Mouse (Mus musculus) midbrain, embryonic 11.5 days (tissue): ENCODE measurements around the gene Sepsecs. TPM values are rescaled to one million over a fixed set of nuclear protein-coding genes. Genes with fewer than 3 reads are reported as not detected.

Experiments
- ATAC-seq: fragments of 200-750 bp; cut with Nextera tagmentation; 2 replicates; pipeline ENCODE4 v1.8.0; 2017; ENCODE audit warnings: moderate TSS enrichment, moderate library complexity; ENCODE audit not compliant: low FRiP score
- DNase-seq: peaks from one replicate; pipeline ENCODE4 v3.0.0; 2015; ENCODE audit warnings: low spot score; ENCODE audit errors: missing footprints
- H3K27ac ChIP-seq: fragments of 300-500 bp; sonication (generic); 2 replicates; pipeline ENCODE4 v1.5.1; 2014; ENCODE audit warnings: low read depth, low read length
- H3K27me3 ChIP-seq: fragments of 300-500 bp; sonication (generic); 2 replicates; pipeline ENCODE4 v1.6.1; 2014; ENCODE audit warnings: mild to moderate bottlenecking, low read length, moderate library complexity, mixed read lengths; ENCODE audit not compliant: control insufficient read depth, insufficient read depth
- H3K36me3 ChIP-seq: fragments of 300-500 bp; sonication (generic); 2 replicates; pipeline ENCODE4 v1.6.1; 2014; ENCODE audit warnings: mild to moderate bottlenecking, low read length, moderate library complexity, mixed read lengths; ENCODE audit not compliant: control insufficient read depth, insufficient read depth
- H3K4me1 ChIP-seq: fragments of 300-500 bp; sonication (generic); 2 replicates; pipeline ENCODE4 v1.6.1; 2014; ENCODE audit warnings: low read length; ENCODE audit not compliant: control insufficient read depth, insufficient read depth
- H3K4me2 ChIP-seq: fragments of 300-500 bp; sonication (generic); 2 replicates; pipeline ENCODE4 v1.6.1; 2014; ENCODE audit warnings: mild to moderate bottlenecking, moderate library complexity
- H3K4me3 ChIP-seq: fragments of 300-500 bp; sonication (generic); 2 replicates; pipeline ENCODE4 v1.5.1; 2014; ENCODE audit warnings: low read depth, low read length
- H3K9ac ChIP-seq: fragments of 300-500 bp; sonication (generic); 2 replicates; pipeline ENCODE4 v1.6.1; 2014; ENCODE audit warnings: low read length
- H3K9me3 ChIP-seq: fragments of 300-500 bp; sonication (generic); 2 replicates; pipeline ENCODE4 v1.6.1; 2016; ENCODE audit warnings: low read length; ENCODE audit not compliant: control insufficient read depth
- WGBS: fragments of 180-500 bp; shearing (Covaris S2); extraction: QIAGEN DNeasy Blood & Tissue Kit; methylation state at CpG from one replicate; pipeline ENCODE4 v1.1.7; 2014; 5-methylcytosine and 5-hydroxymethylcytosine counted together
- polyA plus RNA-seq: library from polyadenylated mRNA; unstranded; fragments of >200 nt; fragmentation: Nextera tagmentation; extraction: Ambion mirVana; gene quantifications from 2 replicates; pipeline ENCODE4 v1.2.1, GENCODE M21; 2014

Gene Sepsecs
- polyA plus RNA-seq, 1 experiment from 2014 or later: 8.0 TPM

- Histone ChIP-seq H3K27me3 (no peaks in the 10 kb centered on the region), H3K36me3 (no peaks in the 10 kb centered on the region), H3K9ac (no peak overlapping the region), H3K4me1 (no peaks in the 10 kb centered on the region), H3K4me2 (no peak overlapping the region), H3K4me3 (no peak overlapping the region), H3K27ac (no peak overlapping the region), H3K9me3 (no peaks in the 10 kb centered on the region; the same call in 1 of the 2 replicates)
- DNase-seq (no peak), ATAC-seq (no peak)
- 93% methylated on average over 10 of the region's 10 CpGs for WGBS
Observed at GRCm38 (mm10) chr5:52609672-52610071, 59.8 kb downstream of the Sepsecs start.

GRCm38 (mm10) chr5:52604582-52605041 lies 64.9 kb downstream of the Sepsecs start:
- Histone ChIP-seq H3K36me3 (no peaks in the 10 kb centered on the region), H3K4me1 (no peaks in the 10 kb centered on the region), H3K9me3 (no peaks in the 10 kb centered on the region; the same call in 1 of the 2 replicates), H3K9ac (no peak overlapping the region), H3K4me3 (no peak overlapping the region), H3K27ac (no peak overlapping the region), H3K27me3 (no peaks in the 10 kb centered on the region), H3K4me2 (no peak overlapping the region)
- no peak for ATAC-seq
- no peak for DNase-seq
- WGBS: 32% methylated on average over 6 of the region's 6 CpGs

- H3K36me3 ChIP-seq: no peaks in the 10 kb centered on the region
- ATAC-seq (no peak), DNase-seq (no peak)
- H3K9ac ChIP-seq: no peak overlapping the region
- no peaks in the 10 kb centered on the region for H3K27me3 ChIP-seq
- no peak overlapping the region for H3K27ac ChIP-seq
- H3K4me3 ChIP-seq: no peak overlapping the region
- H3K4me2 ChIP-seq: no peak overlapping the region
- WGBS: 90% methylated on average over 9 of the region's 9 CpGs
- no peaks in the 10 kb centered on the region for H3K9me3 ChIP-seq
- H3K4me1 ChIP-seq: no peaks in the 10 kb centered on the region
Observed at GRCm38 (mm10) chr5:52590612-52591011, 78.9 kb downstream of the Sepsecs start.

Other genes with a start within 250 kb of the Sepsecs start
- gene Ccdc149, start 198.2 kb downstream of the Sepsecs start, polyA plus RNA-seq: 2.4 and 3.1 TPM in 2 replicates
- 0.92 and 1.3 TPM in 2 replicates for gene Lgi2, start 103.2 kb downstream of the Sepsecs start, polyA plus RNA-seq
- gene Pi4k2b, start 71.9 kb upstream of the Sepsecs start, polyA plus RNA-seq: 20.1 and 21.4 TPM in 2 replicates
- 15.4 and 19.6 TPM in 2 replicates for gene Zcchc4, start 105.7 kb upstream of the Sepsecs start, polyA plus RNA-seq
- gene Anapc4, start 164.3 kb upstream of the Sepsecs start, polyA plus RNA-seq: 133 and 141 TPM in 2 replicates